Mouse (Mus musculus) skeletal muscle tissue, adult 2 months (tissue): ENCODE results near the gene H3f3a.
A peak's percentile ranks its signal among the peaks of the same experiment; 100 is the strongest.

Experiments used
- DNase-seq: peaks from one replicate; pipeline ENCODE4 v3.0.0-alpha.2; 2012; ENCODE audit warnings: low read depth, low spot score

H3f3a gene

GRCm38 (mm10) chr1:180822276-180822675 lies 8.5 kb upstream of the H3f3a start:
- no peak for DNase-seq

DNA sequence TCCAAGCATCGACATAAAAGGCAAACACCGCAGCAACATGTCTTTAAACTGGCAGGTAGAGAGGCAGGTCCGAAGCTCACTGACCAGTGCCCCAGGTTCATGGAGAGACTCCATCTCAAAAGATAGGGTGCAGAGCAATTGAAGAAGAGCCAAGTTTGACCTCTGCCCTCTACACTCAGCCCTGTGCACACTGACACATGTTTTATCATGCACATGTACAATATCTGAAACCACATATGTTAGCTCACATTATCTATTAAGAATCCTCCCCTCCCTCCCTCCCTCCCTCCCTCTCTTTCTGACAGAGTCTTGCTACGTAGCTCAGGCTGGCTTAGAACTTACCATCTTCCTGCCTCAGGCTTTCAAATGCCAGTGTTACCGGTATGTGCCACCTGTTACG lies 7.4 kb upstream of the H3f3a start:
- no peak for DNase-seq

DNA sequence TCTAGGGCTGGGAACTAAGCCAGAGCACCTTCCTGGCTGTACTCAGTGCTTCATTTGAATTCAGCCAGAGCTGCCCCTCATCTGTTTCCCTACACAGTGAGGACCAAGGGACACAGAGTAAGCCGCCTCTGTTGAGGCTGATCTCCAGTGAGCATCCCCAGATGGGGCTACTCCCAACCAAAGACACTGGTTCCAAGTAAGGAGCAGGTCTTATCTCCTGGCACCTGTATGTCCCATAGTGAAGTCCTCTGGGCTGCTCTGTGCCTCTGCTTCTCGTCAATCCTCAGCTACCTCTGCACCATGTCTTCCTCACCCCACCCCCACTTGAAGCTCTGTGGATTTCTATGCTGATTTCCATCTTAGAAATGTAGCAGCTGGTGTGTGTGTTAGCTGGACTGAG lies 4.3 kb upstream of the H3f3a start:
- no peak for DNase-seq

DNA sequence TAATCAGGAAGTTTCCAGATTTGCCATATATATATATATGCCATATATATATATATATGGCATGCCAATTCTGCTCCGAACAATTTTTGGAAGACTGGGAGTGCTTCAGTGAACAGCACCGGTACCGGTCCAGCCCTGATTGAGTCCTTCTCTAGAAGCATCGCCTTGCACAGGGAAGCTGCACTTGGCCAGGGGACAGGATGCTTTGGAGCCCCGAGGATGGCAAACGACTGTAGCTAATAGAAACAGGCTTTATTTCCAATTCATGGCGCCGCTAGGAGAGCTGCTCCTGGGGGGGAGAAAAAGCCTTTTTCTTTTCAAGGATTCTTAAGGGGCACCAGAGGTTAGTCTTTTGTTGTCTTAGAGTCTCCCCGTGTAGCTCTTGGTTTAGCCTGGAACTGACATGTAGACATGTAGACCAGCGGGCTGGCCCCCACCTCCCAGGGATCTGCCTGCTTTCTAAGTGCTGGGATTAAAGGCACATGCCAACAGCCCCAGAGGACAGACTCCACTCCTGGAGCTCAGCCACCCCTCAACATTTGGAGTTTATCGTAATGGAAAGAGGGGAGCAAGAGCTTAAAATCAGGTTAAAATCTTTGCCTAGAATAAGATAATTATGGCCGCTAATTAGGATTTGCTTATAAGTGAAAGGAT lies 1.8 kb upstream of the H3f3a start:
- DNase-seq, result no peak

GRCm38 (mm10) chr1:180813409-180813884 lies 296 bp downstream of the H3f3a start:
- DNase-seq, result peak; percentile 92

GRCm38 (mm10) chr1:180812463-180813408 lies 1.0 kb downstream of the H3f3a start:
- no peak for DNase-seq

DNA sequence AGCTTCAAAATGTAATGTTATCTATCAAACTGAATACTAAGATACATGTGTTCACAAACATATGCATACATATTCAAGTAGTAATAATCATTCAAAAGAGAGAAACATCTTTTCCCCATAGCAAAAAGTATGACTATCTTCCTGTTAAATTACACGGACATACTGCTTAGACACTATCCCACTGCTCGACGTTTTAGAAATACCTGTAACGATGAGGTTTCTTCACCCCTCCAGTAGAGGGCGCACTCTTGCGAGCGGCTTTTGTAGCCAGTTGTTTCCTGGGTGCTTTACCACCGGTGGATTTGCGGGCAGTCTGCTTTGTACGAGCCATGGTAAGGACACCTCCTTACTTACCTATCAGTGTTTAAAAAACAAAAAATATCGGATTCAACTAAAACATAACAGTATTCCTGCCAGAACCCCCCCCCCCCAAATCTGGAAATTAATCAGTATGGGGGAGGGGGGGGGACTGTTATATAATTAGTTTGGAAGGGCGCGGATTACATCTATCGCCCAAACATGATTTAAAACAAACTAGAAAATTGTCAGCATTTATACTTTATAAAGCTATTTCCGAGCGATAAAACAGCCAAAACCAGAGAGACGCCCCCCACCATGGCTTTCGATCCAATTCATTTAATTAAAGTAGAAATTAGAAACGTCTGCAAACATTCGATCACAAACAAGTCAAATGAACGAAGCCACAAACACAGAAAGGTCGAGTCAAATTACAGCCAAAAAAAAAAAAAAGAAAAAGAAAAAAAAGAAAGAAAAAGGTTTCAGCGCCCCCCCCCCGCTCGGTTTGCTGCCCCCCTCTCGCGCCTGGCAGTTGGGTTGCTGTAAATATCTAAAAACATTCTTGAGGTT lies 1.9 kb downstream of the H3f3a start:
- DNase-seq, result no peak

DNA sequence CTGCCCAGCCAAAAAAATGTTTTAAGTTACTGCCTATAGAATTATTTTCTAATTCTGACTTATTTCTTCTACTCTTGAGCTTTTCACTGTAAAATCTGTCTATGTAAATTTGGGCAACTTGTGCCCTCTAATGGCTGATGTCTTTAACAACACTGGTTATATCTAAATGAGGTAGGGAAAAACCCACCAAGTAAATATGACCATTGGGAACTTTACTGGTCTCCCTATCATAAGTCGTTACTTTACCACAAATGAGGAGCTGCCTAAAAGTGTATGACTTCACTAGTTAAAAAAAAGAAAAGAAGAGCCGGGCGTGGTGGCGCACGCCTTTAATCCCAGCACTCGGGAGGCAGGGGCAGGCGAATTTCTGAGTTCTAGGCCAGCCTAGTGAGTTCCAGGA lies 2.8 kb downstream of the H3f3a start:
- DNase-seq, result no peak

DNA sequence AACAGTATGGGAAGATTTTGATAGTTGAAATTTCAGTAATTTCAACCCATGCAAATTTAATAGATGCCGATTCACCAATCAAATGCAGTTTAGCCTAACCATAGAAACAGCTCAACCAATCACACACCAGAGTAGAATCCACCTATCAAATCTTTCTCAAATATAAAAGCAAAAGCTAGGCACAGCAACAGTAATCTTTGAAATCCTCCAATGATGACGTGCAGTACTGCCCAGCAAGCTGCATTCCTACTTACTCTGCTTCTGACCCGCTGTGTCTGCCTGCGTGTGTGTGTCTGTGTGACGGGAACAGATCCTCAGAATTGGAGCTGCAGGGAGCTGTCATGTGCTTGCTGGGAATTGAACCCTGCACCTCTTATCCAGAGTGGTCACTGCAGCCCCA lies 4.9 kb downstream of the H3f3a start:
- no peak for DNase-seq

DNA sequence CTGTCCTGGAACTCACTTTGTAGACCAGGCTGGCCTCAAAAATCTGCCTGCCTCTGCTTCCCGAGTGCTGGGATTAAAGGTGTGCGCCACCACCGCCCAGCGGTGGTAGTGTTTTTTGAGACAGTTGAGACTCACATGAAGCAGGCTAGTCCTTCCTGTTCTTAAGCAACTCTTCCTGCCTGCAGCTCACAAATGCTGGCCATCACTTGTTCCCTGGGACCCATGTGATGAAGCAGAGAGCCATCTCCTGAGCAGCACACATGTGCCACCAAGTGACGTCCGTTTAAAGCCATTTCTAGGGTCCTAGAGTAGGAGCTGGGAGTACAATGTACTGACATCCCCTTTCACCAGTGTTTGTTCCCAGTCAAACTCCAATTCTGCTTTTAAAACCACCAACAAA lies 9.9 kb downstream of the H3f3a start:
- DNase-seq, result no peak

DNA sequence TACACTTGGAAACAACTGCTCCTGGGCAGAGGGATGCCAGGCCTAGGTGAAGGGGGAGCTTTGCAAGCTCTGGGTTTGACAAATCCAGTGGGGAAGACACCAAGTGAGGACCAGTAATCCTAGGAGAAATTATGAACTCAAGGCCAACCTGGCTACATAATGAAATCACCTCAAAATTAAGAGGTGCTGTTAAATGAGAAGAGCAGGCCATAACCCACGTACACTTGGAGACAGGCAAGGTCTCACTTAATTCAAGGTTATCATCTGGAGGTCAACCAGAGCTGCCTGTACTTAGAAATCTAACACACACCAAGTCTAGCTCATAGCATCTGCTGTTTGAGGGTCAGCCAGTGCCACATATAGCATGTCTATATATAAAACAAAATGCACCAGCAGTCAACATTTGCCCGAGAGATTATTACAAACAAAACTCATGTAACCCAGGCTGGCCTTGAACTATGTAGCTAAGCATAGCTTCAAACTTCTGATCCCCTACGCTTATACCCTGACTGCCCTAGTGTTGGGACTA lies 12.2 kb downstream of the H3f3a start:
- DNase-seq, result no peak

DNA sequence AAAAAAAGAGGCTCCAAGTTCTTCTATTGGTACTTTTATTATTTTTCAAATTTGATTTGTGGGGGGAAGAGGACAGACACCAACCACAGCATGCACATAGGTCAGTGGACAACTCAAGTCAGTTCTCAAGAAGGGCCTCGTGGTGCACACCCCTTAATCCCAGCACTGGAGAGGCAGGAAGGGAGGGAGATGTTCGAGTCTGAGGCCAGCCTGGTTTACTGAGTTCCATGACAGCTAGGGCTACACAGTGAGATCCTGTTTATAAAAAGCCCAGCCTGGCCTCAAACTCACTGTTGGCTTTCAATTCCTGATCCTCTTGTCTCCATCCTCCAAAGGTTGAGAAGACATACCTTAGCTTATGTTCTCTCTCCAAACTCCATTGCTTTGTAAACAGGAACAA lies 12.9 kb downstream of the H3f3a start:
- no peak for DNase-seq

GRCm38 (mm10) chr1:180800022-180800421 lies 13.7 kb downstream of the H3f3a start:
- DNase-seq, result no peak

DNA sequence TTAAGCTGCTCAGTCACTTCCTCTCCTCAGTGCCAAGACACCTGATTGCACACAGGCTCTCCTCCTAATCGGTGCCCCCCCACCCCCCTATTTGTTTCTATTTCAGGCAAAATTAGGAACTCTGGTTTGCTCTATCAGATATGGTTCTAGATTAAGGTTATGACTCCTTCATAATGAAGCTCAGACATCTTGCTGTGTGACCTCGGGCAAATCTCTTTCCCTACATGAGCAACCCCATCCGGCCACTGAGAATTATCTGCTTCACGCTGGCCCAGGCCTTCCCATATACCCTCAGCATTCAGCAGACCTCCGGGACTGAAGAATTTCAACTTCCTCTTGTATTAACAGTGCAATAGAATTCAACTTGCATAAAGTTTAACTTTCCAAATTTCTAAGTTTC lies 14.5 kb downstream of the H3f3a start:
- DNase-seq, result no peak

GRCm38 (mm10) chr1:180798660-180799059 lies 15.1 kb downstream of the H3f3a start:
- DNase-seq, result no peak

- no peak for DNase-seq
These were observed 19.6 kb downstream of the H3f3a start for GRCm38 (mm10) chr1:180794170-180794569.

DNA sequence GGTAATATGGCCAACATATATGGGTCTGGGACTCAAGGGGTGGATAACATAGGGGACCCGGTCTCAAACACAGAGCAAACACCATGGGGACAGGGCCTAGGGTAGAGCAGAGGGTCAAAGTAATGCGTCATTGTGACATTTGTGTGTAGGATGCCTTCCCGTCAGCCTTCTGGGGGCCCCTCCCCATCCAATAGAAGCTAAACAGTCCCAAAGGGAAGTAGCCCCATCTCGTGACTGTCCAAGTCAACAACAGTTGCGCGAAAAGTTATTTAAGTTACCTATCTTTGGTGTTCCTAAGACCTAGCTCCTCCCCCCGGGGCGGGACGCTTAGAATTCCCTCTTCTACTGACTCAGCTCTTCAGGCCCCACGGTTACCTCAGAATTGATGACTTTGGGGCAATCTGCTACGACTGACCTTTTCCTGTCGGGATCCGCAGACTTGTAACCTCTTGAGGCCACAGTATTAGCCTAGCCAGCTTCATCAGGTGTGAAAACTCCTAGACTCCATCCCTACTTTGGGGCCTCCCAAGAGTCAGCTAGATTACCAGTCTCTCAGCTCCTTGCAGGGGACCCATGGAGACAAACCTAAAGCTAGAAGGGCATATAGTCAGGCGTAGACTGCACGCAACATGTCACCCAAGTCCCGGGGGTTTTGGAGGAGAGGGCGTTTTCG lies 20.2 kb downstream of the H3f3a start:
- DNase-seq, result no peak

GRCm38 (mm10) chr1:180792814-180793213 lies 20.9 kb downstream of the H3f3a start:
- DNase-seq, result no peak

- no peak for DNase-seq
These were observed 21.8 kb downstream of the H3f3a start for GRCm38 (mm10) chr1:180791821-180792480.

GRCm38 (mm10) chr1:180783580-180783928 lies 30.2 kb downstream of the H3f3a start:
- no peak for DNase-seq
